Mouse (Mus musculus) B cell, adult 67 days (primary cell): Measurements from ENCODE around the gene Ube3c. TPM values are rescaled to one million over a fixed set of nuclear protein-coding genes. Genes with fewer than 3 reads are reported as not detected.

ENCODE experiments used
- total RNA-seq, 2 experiments: library from RNA; stranded (reverse); gene quantifications; 4 replicates each; pipeline ENCODE4 v1.2.4; 2023

The Ube3c gene
- total RNA-seq = 10 to 100 TPM; 45.2 to 45.4 TPM

DNA sequence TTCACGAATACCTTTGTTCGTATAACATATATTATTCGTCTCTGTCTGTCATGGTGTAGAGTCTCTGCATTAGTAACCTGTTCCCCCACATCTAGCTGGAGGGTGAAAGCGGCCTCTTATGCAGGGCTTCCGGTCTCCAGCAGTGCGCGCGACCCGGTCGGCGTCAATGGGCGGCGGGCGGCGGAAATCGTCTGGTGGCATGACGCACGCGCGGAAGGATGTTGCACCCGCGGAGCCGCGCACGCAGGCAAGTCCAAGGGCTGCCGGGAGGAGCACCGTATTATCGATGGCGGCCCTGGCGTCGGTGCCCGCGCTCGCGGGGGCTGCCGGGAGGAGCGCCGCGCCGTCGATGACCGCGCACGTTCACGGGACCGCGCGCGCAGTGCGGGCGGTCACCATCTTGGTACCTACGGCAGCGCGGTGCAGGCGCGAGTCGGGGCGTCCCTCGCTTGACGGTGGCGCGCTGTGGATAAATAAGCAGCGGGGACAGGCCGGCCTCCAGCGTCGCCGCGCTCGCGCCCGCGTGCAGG is at the start of gene Ube3c:
Ube3c (plus strand) TSS at position 395 of the 530 bp plus-strand sequence.

Other genes with a start within 250 kb of the Ube3c start
- 1 to 10 TPM; 1.0 to 1.5 TPM for gene Lmbr1, start 190.9 kb upstream of the Ube3c start, total RNA-seq
- 10 to 100 TPM; 27.9 to 29.9 TPM for gene Nom1, start 134.6 kb upstream of the Ube3c start, total RNA-seq
- not detected for gene Mnx1, start 90.8 kb upstream of the Ube3c start, total RNA-seq
- 100 to 1,000 TPM; 280 to 307 TPM for gene Dnajb6, start 166.4 kb downstream of the Ube3c start, total RNA-seq
- 10 to 100 TPM; 21.7 to 24.3 TPM for gene Gm5129, start 166.7 kb downstream of the Ube3c start, total RNA-seq